Mouse (Mus musculus): ENCODE measurements around the gene Rorc.

Rorc gene

GRCm38 (mm10) chr3:94372641-94373040, at the start of gene Rorc:
Rorc (plus strand) TSS chr3:94372794.
- in situ Hi-C loops (cut with MboI) = no loop called here

DNA sequence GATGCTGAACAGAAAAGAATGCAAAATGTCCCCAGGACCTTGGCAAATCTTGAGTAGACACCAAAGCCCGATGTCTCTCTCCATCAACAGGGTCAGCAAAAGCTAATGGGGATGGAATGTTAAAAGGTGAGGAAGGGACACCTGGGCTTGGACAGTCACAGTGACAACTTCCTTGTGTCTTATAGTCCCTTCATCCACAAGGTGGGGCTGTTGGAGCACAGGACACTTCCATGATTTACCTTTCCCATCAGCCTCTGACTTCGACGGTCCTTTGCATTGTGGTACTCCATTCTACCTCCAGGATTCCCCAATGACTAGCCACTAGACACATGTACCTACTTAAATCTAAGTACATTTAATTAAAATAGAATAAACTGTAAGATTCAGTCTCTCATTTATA, 43.9 kb upstream of the Rorc start:
- in situ Hi-C loops (cut with MboI) = no loop called here

DNA sequence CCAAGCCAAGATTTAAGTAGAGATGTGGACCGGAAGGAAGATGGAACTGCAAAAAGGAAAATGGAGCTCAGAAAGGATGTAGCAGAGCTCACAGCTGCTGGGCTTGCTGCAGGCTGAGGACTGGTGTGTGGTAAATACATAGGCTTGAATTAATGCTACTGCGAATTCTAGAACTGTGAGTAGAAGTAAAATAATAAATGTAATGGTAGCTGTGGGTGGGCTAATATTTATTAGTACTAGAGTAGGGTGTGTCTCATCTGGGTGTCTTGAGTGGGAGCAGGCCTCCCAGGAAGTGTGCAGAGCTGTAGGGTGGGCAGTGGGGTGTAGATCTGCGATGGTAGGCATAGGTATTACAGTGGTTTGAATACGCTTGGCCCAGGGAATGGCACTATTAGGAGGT, 38.2 kb upstream of the Rorc start:
- in situ Hi-C loops (cut with MboI) = no loop called here

- in situ Hi-C loops (cut with MboI) = no loop called here
Measured at GRCm38 (mm10) chr3:94338522-94338921, 34.1 kb upstream of the Rorc start.

DNA sequence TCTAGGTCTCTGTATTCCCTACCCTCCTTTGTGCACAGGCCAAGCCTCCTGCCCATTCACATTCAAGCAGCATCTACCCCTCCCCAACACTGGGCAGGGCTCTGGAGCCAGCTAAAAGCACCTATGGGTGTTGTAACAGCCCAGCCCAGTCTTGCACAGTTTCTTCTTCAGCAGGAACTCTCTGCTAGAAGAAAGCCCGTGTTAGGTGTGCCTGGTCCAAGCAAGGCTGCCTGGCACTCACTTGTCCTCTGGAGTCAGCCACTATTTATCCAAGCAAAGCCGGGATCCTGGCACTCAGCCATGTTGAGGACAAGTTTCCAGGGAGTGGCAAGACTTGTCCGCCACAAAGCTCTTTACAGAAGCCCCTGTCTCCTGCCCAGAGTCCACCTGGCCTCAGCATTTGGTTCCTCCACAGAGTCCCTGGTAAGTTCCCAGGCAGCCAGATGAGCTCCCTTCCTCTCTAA, 30.6 kb upstream of the Rorc start, which contains the start of gene Them5:
Gene Them5, plus strand, starts transcription at position 141 of the 464 bp plus-strand sequence.
- in situ Hi-C loops (cut with MboI) = no loop called here

DNA sequence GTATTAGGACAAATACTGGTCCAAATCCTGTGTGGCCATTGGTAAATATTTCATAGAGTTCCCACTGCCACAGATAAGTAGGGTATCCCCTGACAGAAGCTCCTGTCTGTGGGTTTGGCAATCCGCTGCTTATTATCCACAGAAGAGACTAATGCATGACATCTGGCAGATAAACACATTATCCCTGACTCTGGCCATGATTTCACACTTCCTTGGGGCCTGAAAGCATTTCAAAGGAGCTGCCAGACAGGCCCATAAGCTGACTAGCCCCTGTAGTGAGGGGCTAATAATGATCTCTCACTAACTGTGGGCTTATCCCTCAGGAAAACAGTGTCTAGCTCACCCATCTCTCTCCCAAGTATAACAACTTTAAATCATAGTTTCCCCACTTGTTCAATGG, 30.0 kb upstream of the Rorc start:
- in situ Hi-C loops (cut with MboI) = no loop called here

GRCm38 (mm10) chr3:94344182-94344581, 28.4 kb upstream of the Rorc start:
- in situ Hi-C loops (cut with MboI) = no loop called here

DNA sequence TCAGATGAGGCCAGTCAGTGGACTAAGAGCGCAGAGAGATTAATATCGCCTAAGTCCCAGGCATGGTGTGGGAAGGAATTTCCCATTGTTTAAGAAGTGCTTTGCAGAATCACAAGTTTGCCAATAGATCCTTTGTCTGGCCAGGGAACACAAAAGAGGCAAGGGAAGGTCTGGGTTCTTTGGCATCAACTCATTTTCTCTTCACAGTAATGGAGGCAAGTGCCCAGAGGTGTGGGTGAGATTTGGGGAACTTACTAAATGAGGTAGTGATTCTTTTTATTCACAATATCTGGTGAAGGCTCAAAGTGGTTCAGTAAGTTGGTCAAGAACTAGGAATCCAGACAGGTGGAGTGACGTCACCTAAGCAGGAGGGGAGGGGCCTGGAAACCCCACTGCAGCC, 27.7 kb upstream of the Rorc start:
- in situ Hi-C loops (cut with MboI) = no loop called here

GRCm38 (mm10) chr3:94348146-94348545, 24.4 kb upstream of the Rorc start:
- in situ Hi-C loops (cut with MboI) = no loop called here

DNA sequence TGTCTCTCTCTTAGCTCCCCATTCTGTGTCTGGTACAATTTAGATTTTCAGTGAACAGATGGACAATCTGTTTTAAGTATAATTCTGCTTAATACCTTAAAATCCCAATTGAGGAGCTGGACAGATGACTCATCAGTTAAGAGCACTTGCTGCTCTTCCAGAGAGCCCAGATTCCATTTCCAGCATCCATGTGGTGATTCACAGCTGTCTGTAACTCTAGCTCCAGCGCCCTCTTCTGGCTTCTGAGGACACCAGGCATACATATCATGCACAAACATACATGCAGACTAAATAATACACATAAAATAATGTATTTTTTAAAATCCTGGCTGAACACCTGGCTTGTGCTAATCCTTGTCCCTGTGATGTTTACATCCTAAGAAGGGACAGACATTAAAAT, 11.8 kb upstream of the Rorc start:
- in situ Hi-C loops (cut with MboI) = no loop called here

GRCm38 (mm10) chr3:94362138-94362537, 10.5 kb upstream of the Rorc start, which contains the start of gene C2cd4d:
C2cd4d (plus strand) TSS chr3:94362438.
- in situ Hi-C loops (cut with MboI) = no loop called here

GRCm38 (mm10) chr3:94363291-94364153, 9.1 kb upstream of the Rorc start:
- in situ Hi-C loops (cut with MboI) = no loop called here

DNA sequence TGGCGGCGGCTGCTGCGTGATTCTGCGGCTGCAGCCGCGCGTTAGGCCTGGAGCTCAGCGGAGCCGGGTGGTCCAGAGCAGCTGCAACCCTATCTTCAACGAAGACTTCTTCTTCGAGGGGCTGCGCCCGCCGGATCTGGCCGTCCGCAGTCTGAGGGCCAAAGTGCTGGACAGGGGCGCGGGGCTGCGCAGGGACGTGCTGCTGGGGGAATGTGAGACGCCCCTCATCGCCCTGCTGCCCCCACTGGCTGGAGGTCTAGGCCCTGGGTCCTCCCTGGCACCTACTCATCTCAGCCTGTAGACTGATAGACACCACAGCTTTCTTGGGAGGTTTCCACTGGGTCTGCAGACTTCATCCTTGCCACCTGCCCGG, 8.5 kb upstream of the Rorc start:
- in situ Hi-C loops (cut with MboI) = no loop called here

- in situ Hi-C loops (cut with MboI) = no loop called here
Measured at GRCm38 (mm10) chr3:94366761-94367160, 5.8 kb upstream of the Rorc start.

DNA sequence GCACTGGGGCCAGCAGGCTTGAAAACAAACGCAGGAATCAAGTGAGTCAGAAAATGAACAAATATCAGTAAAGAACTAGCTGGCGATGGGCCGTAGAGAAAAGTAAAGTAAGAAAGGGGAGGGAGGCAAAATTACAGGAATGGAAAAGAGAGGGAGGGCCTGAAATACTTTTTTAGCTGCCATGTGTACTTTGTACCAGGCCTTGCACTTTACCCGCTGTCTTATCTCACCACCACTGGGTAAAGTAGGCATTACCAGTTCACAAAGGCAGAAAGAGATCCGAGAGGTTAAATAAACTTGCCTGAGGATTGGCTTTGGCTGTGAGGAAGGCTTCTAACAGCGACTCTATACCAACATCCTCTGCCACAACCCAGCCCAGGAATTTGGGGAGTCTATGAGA, 5.1 kb upstream of the Rorc start:
- in situ Hi-C loops (cut with MboI) = no loop called here

DNA sequence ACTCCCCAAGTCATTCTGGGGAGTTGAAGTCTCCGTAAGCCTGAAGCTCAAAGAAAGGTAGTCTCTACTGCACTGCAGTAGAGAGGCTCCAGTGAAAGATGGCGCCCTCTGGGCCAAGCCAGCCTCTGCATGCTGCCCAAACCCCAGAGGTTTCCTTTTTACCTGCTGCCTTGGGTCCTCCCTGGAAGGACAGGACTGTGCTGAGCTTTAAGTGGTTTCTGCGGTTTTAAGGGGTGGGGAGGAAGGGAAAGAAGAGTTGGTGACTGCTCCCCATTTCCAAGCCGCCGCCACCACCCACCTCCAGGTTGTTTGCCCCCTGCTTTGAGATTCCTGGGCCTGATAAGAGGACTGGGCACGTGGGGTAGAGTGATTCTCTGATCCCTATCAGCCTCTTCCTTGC, 4.0 kb upstream of the Rorc start:
- in situ Hi-C loops (cut with MboI) = no loop called here

- in situ Hi-C loops (cut with MboI) = no loop called here
Measured at GRCm38 (mm10) chr3:94369709-94370108, 2.9 kb upstream of the Rorc start.

GRCm38 (mm10) chr3:94371637-94372036, 957 bp upstream of the Rorc start:
- in situ Hi-C loops (cut with MboI) = no loop called here

GRCm38 (mm10) chr3:94372038-94372437, 556 bp upstream of the Rorc start:
- in situ Hi-C loops (cut with MboI) = no loop called here

DNA sequence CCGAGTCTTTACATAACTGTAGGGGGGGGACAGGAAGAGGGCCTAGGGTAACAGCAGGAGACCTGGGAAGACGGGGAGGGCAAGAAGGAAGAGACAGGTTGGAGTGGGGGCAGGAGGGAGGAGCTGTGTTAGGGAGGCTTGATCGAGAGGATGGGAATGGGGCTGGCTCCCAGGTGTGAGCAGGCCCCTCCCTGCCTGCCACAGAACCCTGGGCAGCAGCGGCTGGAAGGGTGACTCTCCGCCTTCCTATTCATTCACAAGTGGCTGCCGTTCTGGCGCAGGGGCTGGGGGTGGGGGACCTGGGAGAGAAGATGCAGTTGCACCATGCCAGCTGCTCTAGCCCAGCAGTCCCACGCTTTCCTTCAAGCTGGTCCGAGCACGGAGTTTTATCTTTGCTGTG, 496 bp downstream of the Rorc start:
- in situ Hi-C loops (cut with MboI) = no loop called here

GRCm38 (mm10) chr3:94373597-94374011, 1.0 kb downstream of the Rorc start:
- in situ Hi-C loops (cut with MboI) = no loop called here

GRCm38 (mm10) chr3:94374636-94375035, 2.0 kb downstream of the Rorc start:
- in situ Hi-C loops (cut with MboI) = no loop called here

DNA sequence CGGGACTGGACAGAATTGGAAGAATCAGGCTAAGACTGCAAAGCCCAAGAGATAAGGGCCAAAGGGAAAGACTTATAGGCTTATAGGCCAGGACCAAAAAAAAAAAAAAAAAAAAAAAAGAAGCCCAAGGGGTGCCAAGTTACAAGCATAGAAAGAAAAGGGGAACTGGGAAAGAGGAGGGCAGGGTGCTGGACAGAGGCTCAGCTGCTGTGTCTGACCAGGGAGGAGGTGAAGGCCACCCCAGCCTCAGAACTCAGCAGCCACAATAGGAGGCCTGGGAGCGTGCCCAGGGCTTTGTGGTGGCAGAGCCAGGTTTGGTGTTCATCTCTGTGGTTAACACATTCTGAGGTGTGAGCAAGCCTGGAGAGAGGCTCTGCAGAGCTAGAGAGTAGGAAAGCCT, 2.6 kb downstream of the Rorc start:
- in situ Hi-C loops (cut with MboI) = no loop called here

- in situ Hi-C loops (cut with MboI) = no loop called here
Measured at GRCm38 (mm10) chr3:94375861-94376260, 3.3 kb downstream of the Rorc start.

Measured in mature B cell (primary cell).